Mouse (Mus musculus) brain, embryonic 14.5 days (tissue): Measurements from ENCODE around the gene Exd1.

Source experiments
- CTCF ChIP-seq: fragments of 200-500 bp; IDR thresholded peaks from 2 replicates; pipeline ENCODE4 v1.5.1; 2012; ENCODE audit warnings: inconsistent platforms, mild to moderate bottlenecking, moderate library complexity, borderline replicate concordance; ENCODE audit not compliant: insufficient read depth, insufficient read length; ENCODE audit errors: extremely low read depth
- POLR2A ChIP-seq: fragments of 200-500 bp; IDR thresholded peaks from 2 replicates; pipeline ENCODE4 v1.6.1; 2012; ENCODE audit warnings: mild to moderate bottlenecking, inconsistent platforms, borderline replicate concordance; ENCODE audit not compliant: poor library complexity, insufficient read depth, insufficient read length, severe bottlenecking; ENCODE audit errors: extremely low read depth

DNA sequence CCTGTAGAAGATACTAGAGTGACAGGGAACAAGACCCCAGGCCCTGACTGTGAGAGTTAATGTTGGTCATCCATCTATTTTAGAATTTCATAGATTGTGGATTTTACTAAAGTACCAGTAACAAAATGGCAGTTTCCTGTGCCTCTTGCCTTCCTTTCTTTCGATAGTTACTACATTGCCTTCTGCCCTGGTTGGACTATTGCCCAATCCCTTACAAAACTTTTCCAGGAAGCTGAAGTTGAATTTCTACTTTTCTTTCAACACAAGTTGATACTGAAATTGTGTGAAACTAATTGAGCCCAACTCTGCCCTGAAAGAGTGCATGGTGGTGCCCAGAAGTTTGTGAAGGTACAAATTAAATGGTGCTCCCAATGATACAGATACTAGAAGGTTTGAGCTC is 25.0 kb upstream of the Exd1 start:
- no peak for TF ChIP-seq POLR2A
- TF ChIP-seq CTCF: no peak
